Mouse (Mus musculus): ENCODE results near the gene Selenon. TPM values are rescaled to one million over a fixed set of nuclear protein-coding genes. Genes with fewer than 3 reads are reported as not detected.
"Not testable (repeated sequence)": the region's sequence is repeated elsewhere in the genome, so short reads cannot be mapped to it uniquely, and the experiment has no call there.

Selenon gene
- polyA plus RNA-seq, 2 experiments from 2014 or later = 0.48 TPM; not detected in 1

DNA sequence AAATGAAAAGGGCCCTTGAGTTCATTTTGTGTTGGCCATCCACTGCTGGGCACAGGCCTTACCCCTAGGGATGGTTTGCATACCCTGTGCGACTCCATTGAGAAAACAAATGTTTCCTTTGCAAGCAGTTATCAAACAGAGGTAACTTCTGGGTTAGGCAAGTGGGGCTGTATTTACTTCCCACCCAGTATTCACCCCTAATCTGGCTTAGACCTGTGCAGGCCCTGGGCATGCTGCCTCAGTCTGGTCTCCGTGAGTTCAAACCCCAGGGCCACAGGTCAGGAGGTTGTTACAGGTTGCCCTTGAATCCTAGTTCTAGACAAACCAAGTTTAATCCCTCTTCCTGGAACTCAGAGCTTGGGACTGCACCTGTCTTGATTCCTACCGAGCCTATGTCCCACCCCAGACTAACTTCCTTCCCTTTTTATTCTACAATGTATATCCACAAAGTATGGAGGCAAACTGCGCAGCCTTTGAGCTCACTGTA lies 46.6 kb downstream of the Selenon start:
- no peak for ATAC-seq

DNA sequence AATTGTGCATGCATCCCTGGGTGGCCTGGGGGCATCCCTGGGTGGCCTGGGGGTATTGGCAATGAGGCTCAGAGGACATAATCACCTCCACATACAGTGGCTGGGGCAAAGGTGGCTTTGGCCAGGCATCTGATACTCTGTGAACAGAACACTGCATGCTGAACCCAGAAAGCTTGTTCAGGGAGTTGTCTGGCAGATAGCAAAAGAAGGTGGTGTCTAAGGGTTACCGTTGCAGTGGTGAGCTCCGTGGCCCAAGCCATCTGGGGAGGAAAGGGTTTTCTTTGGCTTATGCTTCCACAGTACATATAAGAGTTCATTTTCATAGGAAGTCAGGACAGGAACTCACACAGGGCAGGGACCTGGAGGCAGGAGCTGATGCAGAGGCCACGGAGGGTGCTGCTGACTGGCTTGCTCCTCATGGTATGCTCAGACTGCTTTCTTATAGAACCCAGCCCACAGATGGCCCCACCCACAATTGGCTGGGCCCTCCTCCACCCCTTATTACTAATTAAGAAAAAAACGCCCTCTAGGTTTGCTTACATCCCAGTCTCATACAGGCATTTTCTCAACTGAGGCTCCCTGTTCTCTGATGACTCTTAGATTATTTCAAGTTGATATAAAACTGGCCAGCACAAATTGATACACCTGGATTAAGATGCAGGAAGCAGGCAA lies 48.1 kb downstream of the Selenon start:
- ATAC-seq = no peak

DNA sequence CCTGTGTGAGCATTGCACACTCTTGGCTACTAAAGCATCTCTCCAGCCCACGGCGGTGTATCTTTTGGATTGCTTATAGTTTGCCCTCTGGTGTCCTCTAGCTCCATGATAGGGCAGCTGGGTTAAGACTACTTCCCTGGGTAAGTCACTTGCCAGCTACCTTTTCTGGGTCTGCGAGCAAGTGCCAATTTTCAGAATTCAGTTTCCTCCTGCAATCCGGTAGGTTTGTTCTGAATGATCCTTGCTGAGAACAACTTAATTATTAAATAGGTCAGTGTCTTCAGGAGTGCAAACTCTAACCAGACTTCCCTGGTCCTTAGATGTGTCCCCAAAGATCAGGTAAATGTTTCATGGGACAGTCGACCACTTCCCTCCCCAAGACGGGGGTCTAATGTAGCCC lies 50.9 kb downstream of the Selenon start:
- ATAC-seq = no peak

DNA sequence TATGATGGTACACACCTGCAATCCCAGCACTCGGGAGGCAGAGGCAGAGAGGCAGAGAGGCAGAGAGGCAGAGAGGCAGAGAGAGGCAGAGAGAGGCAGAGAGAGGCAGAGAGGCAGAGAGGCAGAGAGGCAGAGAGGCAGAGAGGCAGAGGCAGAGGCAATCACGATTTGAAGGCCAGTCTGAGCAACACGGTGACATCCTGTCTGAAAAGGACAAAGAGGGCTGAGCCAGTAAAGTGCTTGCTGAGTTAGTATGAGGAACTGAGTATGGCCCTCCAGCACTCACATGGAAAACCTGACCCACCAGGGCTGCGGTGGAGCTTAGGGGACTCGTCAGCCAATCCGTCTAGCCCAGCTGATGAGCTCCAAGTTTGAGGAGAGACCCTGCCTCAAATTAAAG lies 53.0 kb downstream of the Selenon start:
- ATAC-seq = not testable (repeated sequence)

DNA sequence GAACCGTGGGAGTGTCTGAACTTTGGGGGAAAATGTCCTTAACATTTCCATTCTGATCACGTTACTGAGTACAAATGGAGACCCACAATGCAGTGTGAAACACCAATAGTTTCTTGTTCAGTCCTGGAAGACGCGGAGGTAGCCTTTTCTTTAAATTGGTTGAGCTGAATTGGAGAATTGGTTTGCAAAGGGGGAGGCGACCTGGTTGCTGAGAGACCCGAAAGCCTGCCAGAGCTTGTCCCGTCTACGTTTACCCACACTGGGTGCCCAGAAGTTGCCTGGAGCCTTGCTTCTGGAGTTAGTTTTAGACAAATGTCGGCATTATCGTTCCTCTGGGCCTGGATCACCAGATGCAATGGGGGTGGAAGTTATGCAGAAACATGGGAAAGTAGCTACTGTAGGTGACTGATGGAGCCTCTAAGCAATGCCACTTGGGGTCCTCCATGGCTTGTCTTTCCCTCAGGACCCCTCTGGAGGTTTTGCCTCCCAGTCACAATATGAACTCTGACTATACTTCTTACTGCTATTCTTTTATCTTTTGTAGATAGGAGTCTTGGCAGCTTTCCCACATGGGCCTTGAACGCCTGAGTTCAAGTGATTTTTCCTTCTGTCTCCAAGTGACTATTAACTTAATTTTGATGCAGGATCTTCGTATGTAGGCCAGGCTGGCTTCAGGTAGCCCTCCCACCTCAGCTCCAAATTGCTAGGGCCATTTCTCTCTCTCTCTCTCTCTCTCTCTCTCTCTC lies 53.8 kb downstream of the Selenon start:
- ATAC-seq = no peak

DNA sequence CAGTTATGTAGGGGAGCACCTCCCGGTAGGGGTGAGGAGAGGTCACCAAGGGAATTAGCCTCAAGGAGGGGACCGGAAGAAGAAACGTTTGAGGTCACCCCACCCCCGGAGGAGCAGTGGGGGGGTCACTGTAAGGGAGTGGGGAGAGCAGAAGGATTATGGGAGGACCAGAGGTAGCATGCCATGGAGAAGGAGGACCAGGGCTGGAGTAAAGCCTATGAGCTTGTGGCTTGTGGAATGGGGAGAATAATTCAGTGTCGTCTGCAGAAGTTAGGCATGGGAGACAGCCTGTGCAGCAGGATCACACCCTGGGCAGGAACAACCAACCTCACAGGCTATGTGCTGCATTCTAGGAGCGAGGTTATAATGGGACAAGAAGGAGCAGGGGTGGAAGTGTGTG lies 54.7 kb downstream of the Selenon start:
- ATAC-seq = no peak

DNA sequence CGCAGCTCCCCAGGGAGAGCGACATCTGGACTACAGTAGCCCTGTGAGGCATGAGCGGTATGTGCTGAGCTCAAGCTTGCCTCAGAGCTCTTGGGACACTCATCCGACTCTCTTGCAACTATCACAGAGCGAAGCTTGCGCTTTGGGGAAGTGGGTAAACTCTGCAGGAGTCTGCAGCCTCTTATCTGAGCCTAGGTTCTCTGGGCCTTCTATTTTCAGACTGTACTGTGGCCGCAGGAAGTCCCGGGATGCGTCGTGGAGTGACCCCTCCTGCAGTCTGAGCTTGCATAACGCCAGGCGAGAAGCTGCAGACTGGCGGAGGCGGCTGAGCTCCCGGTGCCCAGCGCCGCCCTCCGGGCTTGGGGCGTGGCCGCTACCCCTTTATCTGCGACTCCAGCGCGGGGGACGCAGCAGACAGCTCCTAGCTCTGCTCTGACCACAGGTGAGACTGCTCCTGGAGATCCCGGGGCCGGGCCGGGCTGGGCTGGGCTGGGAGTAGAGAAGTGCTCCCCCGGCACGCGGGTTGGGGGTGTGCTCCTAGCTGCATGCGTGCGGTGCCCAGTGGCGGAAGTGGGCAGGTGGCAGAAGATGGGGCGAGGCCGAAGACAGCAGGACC lies 55.3 kb downstream of the Selenon start, which contains the start of gene Paqr7:
Paqr7 (plus strand) TSS at position 103 of the 616 bp plus-strand sequence.
- peak; percentile 8 for ATAC-seq

DNA sequence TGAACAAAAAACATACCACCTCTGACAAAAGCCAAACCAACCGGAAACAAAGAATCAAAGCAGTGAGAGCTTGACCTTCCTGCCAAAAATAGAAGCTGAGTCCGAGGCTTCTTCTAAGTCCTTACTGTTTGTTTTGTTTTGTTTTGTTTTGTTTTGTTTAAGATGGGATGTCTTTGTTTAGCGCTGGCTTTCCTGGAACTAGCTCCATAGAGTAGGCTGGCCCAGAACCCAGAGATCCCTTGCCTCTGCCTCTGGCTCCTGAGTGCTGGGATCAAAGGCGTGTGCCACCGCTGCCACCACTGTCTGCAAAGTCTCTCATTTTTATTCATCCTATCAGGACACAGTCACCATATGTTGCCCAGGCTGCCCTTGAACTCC lies 56.4 kb downstream of the Selenon start:
- no peak for ATAC-seq

DNA sequence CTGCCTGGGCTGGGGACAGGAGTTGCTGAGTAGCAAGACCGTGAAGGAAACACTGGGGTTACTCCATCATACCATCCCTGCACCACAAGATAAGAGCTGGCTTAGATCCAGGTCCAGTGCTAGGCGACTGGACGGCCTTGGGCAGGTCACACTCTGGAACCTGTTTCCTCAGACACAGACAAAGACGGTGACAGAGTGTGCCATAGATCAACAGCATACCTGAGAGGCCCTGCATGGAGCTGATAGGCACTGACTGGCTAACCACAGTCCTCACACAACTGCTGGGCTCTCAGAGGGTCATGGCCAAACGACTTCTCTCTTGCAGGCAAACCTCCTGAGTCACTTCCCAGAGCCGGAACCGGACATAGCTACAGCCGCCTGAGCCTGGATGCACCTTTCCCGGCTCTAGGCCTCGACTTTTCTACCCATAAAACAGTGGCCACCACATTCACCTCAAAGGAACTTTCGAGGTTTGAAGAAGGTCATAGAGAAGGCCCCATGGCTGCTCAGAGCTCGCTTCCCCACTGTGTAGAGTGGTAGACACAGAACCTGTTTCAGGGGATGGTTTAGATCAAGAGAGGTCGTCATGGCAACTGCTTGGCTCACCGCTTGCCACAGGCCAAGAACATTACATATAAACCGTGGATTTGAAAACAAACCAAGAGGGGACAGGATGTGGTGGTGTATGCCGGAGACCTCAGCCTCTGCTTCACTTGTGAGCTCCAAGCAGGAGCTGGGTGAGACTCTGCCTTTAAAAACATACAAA lies 57.0 kb downstream of the Selenon start:
- peak; percentile 93 for ATAC-seq

DNA sequence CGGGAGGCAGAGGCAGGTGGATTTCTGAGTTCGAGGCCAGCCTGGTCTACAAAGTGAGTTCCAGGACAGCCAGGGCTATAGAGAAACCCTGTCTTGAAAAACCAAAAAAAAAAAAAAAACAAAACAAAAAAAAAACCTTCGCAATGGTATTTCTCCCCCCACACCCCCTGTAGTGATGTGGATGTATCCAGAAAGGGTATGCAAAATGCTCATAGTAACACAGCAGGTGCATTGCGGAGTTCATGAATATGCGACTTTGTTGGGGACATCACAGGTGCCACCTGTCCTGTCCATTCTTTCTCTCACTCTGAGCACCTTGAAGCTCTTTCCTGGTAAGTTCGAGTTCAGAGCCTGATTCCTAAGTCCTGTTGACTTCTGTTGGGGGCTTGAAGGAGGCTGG lies 57.8 kb downstream of the Selenon start:
- ATAC-seq = not testable (repeated sequence)

DNA sequence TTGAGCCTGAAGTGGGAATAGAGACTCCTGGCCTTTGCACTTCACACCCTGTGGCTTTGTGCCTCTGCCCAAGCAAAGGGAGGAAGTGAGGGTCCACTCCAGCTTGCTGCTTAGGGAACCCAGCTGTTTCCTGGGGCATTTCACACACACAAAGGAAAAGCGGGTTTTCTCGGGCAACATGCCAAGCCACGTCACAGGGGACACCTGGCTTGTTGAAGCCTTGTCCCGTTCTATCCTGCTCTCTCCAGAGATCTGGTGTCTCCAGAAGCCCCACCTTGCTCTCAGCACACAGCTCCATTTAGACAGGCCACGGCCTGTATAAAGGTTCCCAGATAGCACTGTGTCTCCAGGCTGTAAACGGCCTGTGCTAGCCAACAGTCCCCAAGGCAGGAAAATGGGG lies 60.2 kb downstream of the Selenon start:
- no peak for ATAC-seq

DNA sequence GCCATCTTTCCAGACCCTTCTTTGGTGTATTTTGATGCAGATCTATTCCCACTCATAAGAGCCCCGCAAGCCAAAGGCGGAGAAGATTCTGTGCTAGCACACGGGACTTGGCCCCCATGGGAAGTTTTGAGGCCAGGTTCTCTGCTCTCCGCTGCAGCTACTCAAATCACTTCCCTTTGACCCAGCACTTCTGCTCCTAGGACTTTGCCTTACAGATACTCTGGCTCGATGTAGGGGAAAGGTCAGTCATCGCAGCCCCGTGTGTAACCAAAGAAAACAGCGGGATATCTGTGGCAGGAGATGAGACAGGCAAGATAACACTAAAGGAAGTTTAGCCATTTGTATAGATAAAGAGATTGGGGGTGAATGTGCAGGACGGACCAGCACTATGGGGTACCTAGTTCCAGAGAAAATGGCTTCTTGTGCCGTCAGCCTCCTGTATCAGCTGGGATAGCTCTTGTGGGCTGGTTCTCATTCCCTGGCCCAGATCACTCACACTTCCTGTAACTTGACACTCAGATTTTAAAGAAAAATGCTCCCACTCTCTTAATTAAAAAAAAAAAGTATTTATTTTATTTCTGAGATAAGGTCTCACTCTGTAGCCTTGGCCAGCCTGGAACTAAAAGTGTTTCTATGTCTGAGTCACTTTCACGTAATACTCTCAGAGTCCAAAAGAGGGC lies 61.8 kb downstream of the Selenon start:
- no peak for ATAC-seq

DNA sequence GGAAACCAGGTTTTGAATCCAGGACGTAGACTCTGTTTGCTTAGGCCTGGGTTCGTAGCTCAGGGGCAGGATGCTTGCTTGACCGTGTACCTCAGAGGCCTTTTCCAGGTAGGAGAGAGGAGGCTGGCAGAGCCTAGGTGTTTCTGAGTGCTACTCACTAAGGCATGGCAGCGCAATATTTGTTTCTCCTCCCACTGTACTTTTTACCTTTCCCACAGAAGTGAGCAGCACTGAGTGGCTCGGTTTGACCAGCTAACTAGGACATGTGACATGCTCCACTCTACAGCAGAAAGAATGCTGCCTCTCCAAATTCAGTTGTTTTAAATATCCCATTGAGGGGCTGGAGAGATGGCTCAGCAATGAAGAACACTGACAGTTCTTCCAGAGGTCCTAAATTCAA lies 63.8 kb downstream of the Selenon start:
- no peak for ATAC-seq

Other genes with a start within 250 kb of the Selenon start
- not detected for gene Trim63, start 237.0 kb downstream of the Selenon start, polyA plus RNA-seq (2017; shearing (Covaris generic))
- under 1 TPM; 0.24 to 0.85 TPM for gene Slc30a2, start 209.0 kb downstream of the Selenon start, polyA plus RNA-seq (2017; shearing (Covaris generic))
- gene Extl1, start 168.3 kb downstream of the Selenon start, polyA plus RNA-seq (2017; shearing (Covaris generic)) = 1 to 10 TPM in 1 of 2 experiments, under 1 TPM in 1; 0.16 to 1.4 TPM
- under 1 TPM; 0.70 to 0.90 TPM for gene Pafah2, start 155.8 kb downstream of the Selenon start, polyA plus RNA-seq (2017; shearing (Covaris generic))
- 100 to 1,000 TPM; 262 to 341 TPM for gene Stmn1, start 83.8 kb downstream of the Selenon start, polyA plus RNA-seq (2017; shearing (Covaris generic))
- 10 to 100 TPM; 23.9 to 27.1 TPM for gene Paqr7, start 55.5 kb downstream of the Selenon start, polyA plus RNA-seq (2017; shearing (Covaris generic))
- 1 to 10 TPM in 1 of 2 experiments, under 1 TPM in 1; 0.70 to 3.2 TPM for gene Aunip, start 41.2 kb downstream of the Selenon start, polyA plus RNA-seq (2017; shearing (Covaris generic))
- gene Mtfr1l, start 16.8 kb downstream of the Selenon start, polyA plus RNA-seq (2017; shearing (Covaris generic)) = 10 to 100 TPM; 86.0 to 87.7 TPM
- gene Man1c1, start 152.1 kb upstream of the Selenon start, polyA plus RNA-seq (2017; shearing (Covaris generic)) = 1 to 10 TPM; 1.0 to 1.9 TPM
- gene Ldlrap1, start 215.9 kb upstream of the Selenon start, polyA plus RNA-seq (2017; shearing (Covaris generic)) = 10 to 100 TPM; 21.3 to 25.2 TPM